9 mouse cellular contexts compared by ENCODE assay signal in genomic region chr4:148435657-148436330, GRCm38 (mm10). TPM values are rescaled to one million over a fixed set of nuclear protein-coding genes. Genes with fewer than 3 reads are reported as not detected.
DNase-seq lines count a peak whose midpoint lies in the region; ATAC-seq lines count a peak whose summit lies in the region.
"Had no signal": no experiment of that assay in that cellular context is flagged by ENCODE, and none has a peak within 500 bp of the region (broad histone marks: within the 10 kb centered on the region; RNA-seq: fewer than 3 reads in every experiment).

No protein-coding gene starts in this region.

- ATAC-seq in hindbrain, embryonic 12.5 days (ENCODE audit: low FRiP score) = peak; percentile 46; the same call in 1 of the 2 replicates
- ATAC-seq in midbrain, embryonic 15.5 days (replicated peaks) = peak; percentile 74

- DNase-seq in layer of hippocampus, adult 11-12 months (ENCODE audit: low spot score) = peak; percentile 62
- no peak for DNase-seq in layer of hippocampus, adult 9-10 months (ENCODE audit: low spot score)
- DNase-seq in cerebellum, adult 9-11 months = peak; percentile 63
- no peak for DNase-seq in T-cell, adult 2 months (ENCODE audit: low spot score)
- DNase-seq in thymus, postnatal 0 days (ENCODE audit: low spot score) = no peak
- no peak for DNase-seq in lung, postnatal 25 days (ENCODE audit: low spot score)

- H3K9me3 ChIP-seq in hindbrain, embryonic 12.5 days (replicated peaks) = no peaks in the 10 kb centered on the region
- no peaks in the 10 kb centered on the region for H3K9me3 ChIP-seq in midbrain, embryonic 15.5 days

- 61% methylated on average over 6 of the region's 6 CpGs for WGBS in hindbrain, embryonic 12.5 days
- WGBS in midbrain, embryonic 15.5 days = 46% methylated on average over 6 of the region's 6 CpGs

- no peak overlapping the region for H3K4me3 ChIP-seq in hindbrain, embryonic 12.5 days
- H3K4me3 ChIP-seq in midbrain, embryonic 15.5 days = no peak overlapping the region
- H3K4me3 ChIP-seq: myocyte had no signal

- peaks cover 4% of the 10 kb centered on the region; the same call in 1 of the 2 replicates for H3K36me3 ChIP-seq in hindbrain, embryonic 12.5 days
- H3K36me3 ChIP-seq in midbrain, embryonic 15.5 days (replicated peaks) = no peaks in the 10 kb centered on the region

- no peak overlapping the region for H3K4me2 ChIP-seq in hindbrain, embryonic 12.5 days (replicated peaks)
- H3K4me2 ChIP-seq in midbrain, embryonic 15.5 days = no peak overlapping the region

- H3K27ac ChIP-seq in hindbrain, embryonic 12.5 days = no peak overlapping the region
- no peak overlapping the region for H3K27ac ChIP-seq in midbrain, embryonic 15.5 days

- no peaks in the 10 kb centered on the region for H3K27me3 ChIP-seq in hindbrain, embryonic 12.5 days
- no peaks in the 10 kb centered on the region for H3K27me3 ChIP-seq in midbrain, embryonic 15.5 days (replicated peaks)

- H3K9ac ChIP-seq in hindbrain, embryonic 12.5 days = no peak overlapping the region
- H3K9ac ChIP-seq in midbrain, embryonic 15.5 days = no peak overlapping the region

- H3K4me1 ChIP-seq in hindbrain, embryonic 12.5 days = 0 out of 2 replicates have a peak, but pooled peaks cover 4% of the 10 kb centered on the region
- peaks cover 7% of the 10 kb centered on the region for H3K4me1 ChIP-seq in midbrain, embryonic 15.5 days

RNA-seq across cellular contexts. Expression of gene Ubiad1, which starts 8.8 kb away (rescaled TPM):
- 20.4 and 22.2 TPM in 2 replicates for polyA plus RNA-seq in hindbrain, embryonic 12.5 days (2016; fragmentation: Nextera tagmentation; extraction: Ambion mirVana)
- 22.1 and 23.3 TPM in 2 replicates for polyA plus RNA-seq in midbrain, embryonic 15.5 days (2015; fragmentation: Nextera tagmentation; extraction: Ambion mirVana)
- polyA plus RNA-seq in thymus, postnatal 0 days (2015; fragmentation: Nextera tagmentation; extraction: Ambion mirVana) = 7.4 and 7.8 TPM in 2 replicates

RNA-seq across cellular contexts. Expression of gene Mtor, which starts 12.6 kb away (rescaled TPM):
- 30.2 and 31.9 TPM in 2 replicates for polyA plus RNA-seq in hindbrain, embryonic 12.5 days (2016; fragmentation: Nextera tagmentation; extraction: Ambion mirVana)
- 22.8 and 23.8 TPM in 2 replicates for polyA plus RNA-seq in midbrain, embryonic 15.5 days (2015; fragmentation: Nextera tagmentation; extraction: Ambion mirVana)
- polyA plus RNA-seq in thymus, postnatal 0 days (2015; fragmentation: Nextera tagmentation; extraction: Ambion mirVana) = 18.7 and 23.1 TPM in 2 replicates

Comparison
In these comparisons a context has a peak if more than half of its experiments do, and no peak if none do; other contexts are left out.
1. DNase-seq: peak in layer of hippocampus, adult 11-12 months (single experiment) and cerebellum, adult 9-11 months (single experiment); none in layer of hippocampus, adult 9-10 months (single experiment), T-cell, adult 2 months (single experiment), thymus, postnatal 0 days (single experiment) and lung, postnatal 25 days (single experiment).